Mouse (Mus musculus) embryo, embryonic 10 days (tissue): ENCODE results near the gene Mbd5.

ENCODE experiments used
- DNase-seq: peaks from one replicate; pipeline ENCODE4 v3.0.0-alpha.2; 2015; ENCODE audit warnings: low spot score

Mbd5 gene

DNA sequence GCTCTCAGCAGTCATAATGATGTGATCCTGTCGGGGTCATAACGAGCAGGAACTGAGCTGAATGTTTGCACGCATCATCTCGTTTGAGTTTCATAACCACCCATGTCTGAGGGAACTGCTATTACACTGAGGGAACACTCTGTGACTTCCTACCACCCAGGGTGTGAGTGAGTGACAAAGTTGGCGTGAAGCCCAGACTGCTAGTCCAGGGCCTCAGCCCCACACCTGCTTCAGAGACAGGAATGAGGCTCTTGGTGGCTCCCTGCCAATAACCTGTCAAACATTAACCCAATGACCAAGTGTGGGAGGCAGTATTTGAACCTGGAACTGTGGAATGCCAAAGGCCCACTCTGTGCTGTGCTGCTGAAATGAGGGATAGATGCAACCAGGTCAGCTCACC lies 400.5 kb downstream of the Mbd5 start:
- no peak for DNase-seq

GRCm38 (mm10) chr2:49350852-49351251 lies 401.5 kb downstream of the Mbd5 start:
- DNase-seq, result no peak

DNA sequence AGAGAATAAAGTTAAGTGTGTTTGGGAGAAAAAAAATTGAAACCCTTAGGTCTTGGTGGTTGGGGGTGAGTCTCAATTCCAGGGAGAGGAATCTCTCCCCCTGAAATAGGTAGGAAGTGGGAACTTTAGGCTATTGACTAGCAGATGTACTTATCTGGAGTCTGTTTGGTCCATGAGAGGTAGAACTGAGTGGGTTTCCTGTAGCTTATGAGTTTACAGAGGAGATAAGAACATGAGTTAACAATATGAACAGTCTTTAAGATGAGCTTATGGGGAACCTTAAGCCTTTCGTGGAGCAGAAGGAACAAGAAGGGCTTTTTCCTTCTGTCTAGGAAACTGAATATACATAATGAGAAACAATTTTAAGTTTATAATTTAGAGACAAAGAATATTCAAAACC lies 404.8 kb downstream of the Mbd5 start:
- no peak for DNase-seq

- no peak for DNase-seq
Observed at GRCm38 (mm10) chr2:49355867-49356266, 406.6 kb downstream of the Mbd5 start.

DNA sequence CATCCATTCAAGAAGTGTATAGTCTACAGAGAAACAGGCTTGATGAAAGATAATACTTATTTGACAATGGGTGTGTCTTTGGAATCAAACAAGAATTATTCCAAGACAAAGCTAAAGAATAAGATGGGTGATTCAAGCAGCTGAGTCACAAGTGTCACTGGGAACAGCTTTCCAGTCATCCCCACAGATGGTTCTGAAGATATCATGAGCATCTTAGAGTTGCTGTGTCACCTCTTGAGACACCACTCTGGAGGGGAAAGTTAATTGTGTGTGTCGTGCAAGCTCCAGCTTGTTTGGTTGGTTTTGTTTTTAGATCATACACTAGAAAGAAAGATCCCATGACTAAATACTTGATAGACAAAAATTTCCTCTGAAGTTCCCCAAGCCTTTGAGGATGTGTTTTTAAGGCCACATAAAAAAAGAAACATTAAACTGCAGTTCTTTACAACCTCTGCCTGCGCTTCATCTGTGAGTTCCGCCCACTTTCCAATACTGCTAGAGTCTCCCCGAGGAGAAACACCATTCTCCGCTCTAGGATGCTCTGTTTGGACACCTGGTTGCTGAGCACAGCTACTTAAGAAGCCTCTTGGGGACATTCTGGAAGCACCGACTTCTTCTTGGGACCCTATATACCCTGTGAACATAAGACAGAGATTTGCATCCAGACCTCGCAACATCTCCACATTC lies 409.0 kb downstream of the Mbd5 start:
- DNase-seq, result no peak

GRCm38 (mm10) chr2:49358839-49359520 lies 409.7 kb downstream of the Mbd5 start:
- peak; percentile 56 for DNase-seq

- no peak for DNase-seq
Observed at GRCm38 (mm10) chr2:49359706-49360105, 410.4 kb downstream of the Mbd5 start.

DNA sequence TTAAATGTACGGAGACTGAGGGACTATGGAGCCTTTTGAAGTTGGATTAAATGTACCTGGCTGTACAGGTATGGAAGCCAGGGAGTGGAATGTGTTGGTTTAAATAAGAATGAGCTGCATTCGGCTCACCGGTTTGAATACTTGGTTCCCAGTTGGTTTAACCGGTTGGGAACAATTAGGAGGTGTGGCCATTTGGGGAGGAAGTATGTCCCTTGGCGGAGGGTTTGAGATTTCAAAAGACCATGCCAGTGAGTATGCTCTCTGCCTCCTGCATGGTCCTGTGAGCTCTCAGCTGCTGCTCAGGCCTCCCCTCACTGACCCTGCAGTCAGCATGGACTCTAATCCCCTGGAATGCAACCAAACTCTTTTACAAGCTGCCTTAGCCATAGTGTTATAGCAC lies 415.2 kb downstream of the Mbd5 start:
- DNase-seq, result peak; percentile 20

GRCm38 (mm10) chr2:49366878-49367545 lies 417.7 kb downstream of the Mbd5 start:
- DNase-seq, result no peak

DNA sequence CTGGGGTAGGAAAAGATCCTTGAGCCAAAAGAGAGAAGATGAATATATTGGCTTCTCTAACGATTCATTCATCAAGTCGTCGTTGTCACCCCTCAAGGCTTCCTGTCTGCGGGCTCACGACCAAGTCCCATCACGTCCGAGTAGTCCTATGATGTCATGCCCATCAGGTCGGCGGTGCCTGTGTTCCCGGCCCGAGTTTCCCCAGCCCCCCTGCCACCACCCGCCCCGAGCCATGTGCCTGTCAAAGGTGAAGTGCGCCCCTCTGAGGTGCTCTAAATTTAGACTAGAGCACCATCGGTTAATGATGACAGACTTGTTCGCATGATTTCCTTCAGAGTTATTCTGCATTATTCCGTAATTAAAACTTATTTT lies 418.2 kb downstream of the Mbd5 start:
- DNase-seq, result no peak

GRCm38 (mm10) chr2:49371632-49372031 lies 422.3 kb downstream of the Mbd5 start:
- no peak for DNase-seq

DNA sequence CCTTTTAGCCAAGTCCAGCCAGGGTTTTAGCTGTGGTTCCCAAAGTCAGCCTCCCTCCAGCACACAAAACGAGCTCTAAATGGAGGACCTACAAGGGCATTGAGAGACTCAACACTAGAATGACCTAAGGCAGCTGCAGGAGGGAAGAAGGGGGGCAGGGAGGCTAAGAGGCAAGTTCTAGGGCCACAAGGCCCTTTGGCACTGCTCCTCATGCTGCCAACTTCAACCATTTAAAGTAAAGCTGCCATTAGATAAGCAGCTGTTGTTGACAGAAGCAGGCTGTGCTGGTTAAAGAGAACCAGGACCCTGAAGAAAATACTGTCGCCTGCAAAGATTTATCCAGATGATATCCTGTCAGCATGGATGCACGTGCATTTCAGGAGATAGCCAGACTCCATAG lies 423.3 kb downstream of the Mbd5 start:
- no peak for DNase-seq
